Mouse (Mus musculus): ENCODE measurements at regions not wholly inside any gene's neighbourhood (a gene's known extent, or its start where the extent isn't known, plus 50 kb on each side); places are given as distances from the start of the nearest gene placed in this dataset.

GRCm38 (mm10) chr14:62053004-62053403 is 239.4 kb upstream of the Rnaseh2b start:
- no peak for ATAC-seq (ENCODE audit: insufficient number of reproducible peaks, insufficient read depth, low FRiP score, low read depth)
- no peak overlapping the region for H3K4me2 ChIP-seq (replicated peaks; ENCODE audit: low read depth, low read length)
- no peak overlapping the region for H3K9ac ChIP-seq (replicated peaks; ENCODE audit: low read depth, low read length)
- no peaks in the 10 kb centered on the region for H3K4me1 ChIP-seq (ENCODE audit: control insufficient read depth, insufficient read depth, low read length)
- no peak overlapping the region for H3K27ac ChIP-seq (ENCODE audit: low read length)
- H3K9me3 ChIP-seq (ENCODE audit: control insufficient read depth, low read depth, low read length) = 0 out of 2 replicates have a peak, but pooled peaks cover 3% of the 10 kb centered on the region
- 75% methylated on average over 6 of the region's 6 CpGs for WGBS
- H3K27me3 ChIP-seq (ENCODE audit: control insufficient read depth, insufficient read depth, low read length) = no peaks in the 10 kb centered on the region
- no peak overlapping the region for H3K4me3 ChIP-seq (ENCODE audit: low read depth, low read length)
- H3K36me3 ChIP-seq (ENCODE audit: control insufficient read depth, insufficient read depth, low read length) = no peaks in the 10 kb centered on the region

- Histone ChIP-seq H3K27me3 (ENCODE audit: control insufficient read depth, insufficient read depth, low read length) (no peaks in the 10 kb centered on the region), H3K4me3 (ENCODE audit: low read depth, low read length) (no peak overlapping the region), H3K27ac (ENCODE audit: low read length) (no peak overlapping the region), H3K4me2 (replicated peaks; ENCODE audit: low read depth, low read length) (no peak overlapping the region), H3K36me3 (ENCODE audit: control insufficient read depth, insufficient read depth, low read length) (no peaks in the 10 kb centered on the region), H3K4me1 (ENCODE audit: control insufficient read depth, insufficient read depth, low read length) (no peaks in the 10 kb centered on the region), H3K9ac (replicated peaks; ENCODE audit: low read depth, low read length) (no peak overlapping the region), H3K9me3 (ENCODE audit: control insufficient read depth, low read depth, low read length) (0 out of 2 replicates have a peak, but pooled peaks cover 3% of the 10 kb centered on the region)
- ATAC-seq (ENCODE audit: insufficient number of reproducible peaks, insufficient read depth, low FRiP score, low read depth) = no peak
- 80% methylated on average over 4 of the region's 4 CpGs for WGBS
Measured at GRCm38 (mm10) chr14:62057096-62057495, 235.3 kb upstream of the Rnaseh2b start.

- ATAC-seq (ENCODE audit: insufficient number of reproducible peaks, insufficient read depth, low FRiP score, low read depth) = no peak
- H3K27me3 ChIP-seq (ENCODE audit: control insufficient read depth, insufficient read depth, low read length) = no peaks in the 10 kb centered on the region
- no peak overlapping the region for H3K4me2 ChIP-seq (replicated peaks; ENCODE audit: low read depth, low read length)
- no peak overlapping the region for H3K9ac ChIP-seq (replicated peaks; ENCODE audit: low read depth, low read length)
- H3K4me3 ChIP-seq (ENCODE audit: low read depth, low read length) = no peak overlapping the region
- H3K27ac ChIP-seq (ENCODE audit: low read length) = no peak overlapping the region
- H3K36me3 ChIP-seq (ENCODE audit: control insufficient read depth, insufficient read depth, low read length) = no peaks in the 10 kb centered on the region
- 0 out of 2 replicates have a peak, but pooled peaks cover 3% of the 10 kb centered on the region for H3K9me3 ChIP-seq (ENCODE audit: control insufficient read depth, low read depth, low read length)
- H3K4me1 ChIP-seq (ENCODE audit: control insufficient read depth, insufficient read depth, low read length) = no peaks in the 10 kb centered on the region
- WGBS = 85% methylated on average over 1 of the region's 1 CpGs
Measured at GRCm38 (mm10) chr14:62058100-62058499, 234.3 kb upstream of the Rnaseh2b start.

GRCm38 (mm10) chr14:62071140-62071539 is 221.2 kb upstream of the Rnaseh2b start:
- Histone ChIP-seq H3K4me3 (ENCODE audit: low read depth, low read length) (no peak overlapping the region), H3K4me2 (replicated peaks; ENCODE audit: low read depth, low read length) (no peak overlapping the region), H3K9ac (replicated peaks; ENCODE audit: low read depth, low read length) (no peak overlapping the region), H3K9me3 (ENCODE audit: control insufficient read depth, low read depth, low read length) (no peaks in the 10 kb centered on the region), H3K27ac (ENCODE audit: low read length) (no peak overlapping the region), H3K4me1 (ENCODE audit: control insufficient read depth, insufficient read depth, low read length) (no peaks in the 10 kb centered on the region), H3K27me3 (ENCODE audit: control insufficient read depth, insufficient read depth, low read length) (no peaks in the 10 kb centered on the region), H3K36me3 (ENCODE audit: control insufficient read depth, insufficient read depth, low read length) (no peaks in the 10 kb centered on the region)
- WGBS = 77% methylated on average over 6 of the region's 6 CpGs
- no peak for ATAC-seq (ENCODE audit: insufficient number of reproducible peaks, insufficient read depth, low FRiP score, low read depth)

- Histone ChIP-seq H3K36me3 (ENCODE audit: control insufficient read depth, insufficient read depth, low read length) (no peaks in the 10 kb centered on the region), H3K9me3 (ENCODE audit: control insufficient read depth, low read depth, low read length) (no peaks in the 10 kb centered on the region), H3K9ac (replicated peaks; ENCODE audit: low read depth, low read length) (no peak overlapping the region), H3K27me3 (ENCODE audit: control insufficient read depth, insufficient read depth, low read length) (no peaks in the 10 kb centered on the region), H3K4me1 (ENCODE audit: control insufficient read depth, insufficient read depth, low read length) (no peaks in the 10 kb centered on the region), H3K27ac (ENCODE audit: low read length) (no peak overlapping the region), H3K4me2 (replicated peaks; ENCODE audit: low read depth, low read length) (no peak overlapping the region), H3K4me3 (ENCODE audit: low read depth, low read length) (no peak overlapping the region)
- ATAC-seq (ENCODE audit: insufficient number of reproducible peaks, insufficient read depth, low FRiP score, low read depth) = no peak
- WGBS = 45% methylated on average over 2 of the region's 2 CpGs
Measured at GRCm38 (mm10) chr14:62084047-62084446, 208.3 kb upstream of the Rnaseh2b start.

- H3K4me3 ChIP-seq (ENCODE audit: low read depth, low read length) = no peak overlapping the region
- H3K36me3 ChIP-seq (ENCODE audit: control insufficient read depth, insufficient read depth, low read length) = no peaks in the 10 kb centered on the region
- 60% methylated on average over 3 of the region's 3 CpGs for WGBS
- no peaks in the 10 kb centered on the region for H3K27me3 ChIP-seq (ENCODE audit: control insufficient read depth, insufficient read depth, low read length)
- H3K9ac ChIP-seq (replicated peaks; ENCODE audit: low read depth, low read length) = no peak overlapping the region
- ATAC-seq (ENCODE audit: insufficient number of reproducible peaks, insufficient read depth, low FRiP score, low read depth) = no peak
- no peak overlapping the region for H3K4me2 ChIP-seq (replicated peaks; ENCODE audit: low read depth, low read length)
- no peak overlapping the region for H3K27ac ChIP-seq (ENCODE audit: low read length)
- no peaks in the 10 kb centered on the region for H3K4me1 ChIP-seq (ENCODE audit: control insufficient read depth, insufficient read depth, low read length)
- H3K9me3 ChIP-seq (ENCODE audit: control insufficient read depth, low read depth, low read length) = no peaks in the 10 kb centered on the region
Measured at GRCm38 (mm10) chr14:62088174-62088573, 204.2 kb upstream of the Rnaseh2b start.

GRCm38 (mm10) chr14:62117532-62117931 is 174.9 kb upstream of the Rnaseh2b start:
- ATAC-seq (ENCODE audit: insufficient number of reproducible peaks, insufficient read depth, low FRiP score, low read depth) = no peak
- H3K4me1 ChIP-seq (ENCODE audit: control insufficient read depth, insufficient read depth, low read length) = no peaks in the 10 kb centered on the region
- no peak overlapping the region for H3K9ac ChIP-seq (replicated peaks; ENCODE audit: low read depth, low read length)
- H3K36me3 ChIP-seq (ENCODE audit: control insufficient read depth, insufficient read depth, low read length) = no peaks in the 10 kb centered on the region
- no peak overlapping the region for H3K4me2 ChIP-seq (replicated peaks; ENCODE audit: low read depth, low read length)
- 72% methylated on average over 3 of the region's 3 CpGs for WGBS
- H3K27ac ChIP-seq (ENCODE audit: low read length) = no peak overlapping the region
- H3K4me3 ChIP-seq (ENCODE audit: low read depth, low read length) = no peak overlapping the region
- no peaks in the 10 kb centered on the region for H3K27me3 ChIP-seq (ENCODE audit: control insufficient read depth, insufficient read depth, low read length)
- H3K9me3 ChIP-seq (ENCODE audit: control insufficient read depth, low read depth, low read length) = no peaks in the 10 kb centered on the region

- H3K36me3 ChIP-seq (ENCODE audit: control insufficient read depth, insufficient read depth, low read length) = no peaks in the 10 kb centered on the region
- no peak overlapping the region for H3K9ac ChIP-seq (replicated peaks; ENCODE audit: low read depth, low read length)
- WGBS = 29% methylated on average over 2 of the region's 2 CpGs
- H3K27me3 ChIP-seq (ENCODE audit: control insufficient read depth, insufficient read depth, low read length) = no peaks in the 10 kb centered on the region
- no peak overlapping the region for H3K4me2 ChIP-seq (replicated peaks; ENCODE audit: low read depth, low read length)
- H3K4me1 ChIP-seq (ENCODE audit: control insufficient read depth, insufficient read depth, low read length) = no peaks in the 10 kb centered on the region
- H3K4me3 ChIP-seq (ENCODE audit: low read depth, low read length) = no peak overlapping the region
- H3K9me3 ChIP-seq (ENCODE audit: control insufficient read depth, low read depth, low read length) = no peaks in the 10 kb centered on the region
- no peak overlapping the region for H3K27ac ChIP-seq (ENCODE audit: low read length)
- ATAC-seq (ENCODE audit: insufficient number of reproducible peaks, insufficient read depth, low FRiP score, low read depth) = no peak
Measured at GRCm38 (mm10) chr14:62118542-62118953, 173.8 kb upstream of the Rnaseh2b start.

GRCm38 (mm10) chr14:62128918-62129317 is 163.5 kb upstream of the Rnaseh2b start:
- Histone ChIP-seq H3K9me3 (ENCODE audit: control insufficient read depth, low read depth, low read length) (no peaks in the 10 kb centered on the region), H3K4me2 (replicated peaks; ENCODE audit: low read depth, low read length) (no peak overlapping the region), H3K4me1 (ENCODE audit: control insufficient read depth, insufficient read depth, low read length) (no peaks in the 10 kb centered on the region), H3K9ac (replicated peaks; ENCODE audit: low read depth, low read length) (no peak overlapping the region), H3K27me3 (ENCODE audit: control insufficient read depth, insufficient read depth, low read length) (no peaks in the 10 kb centered on the region), H3K36me3 (ENCODE audit: control insufficient read depth, insufficient read depth, low read length) (no peaks in the 10 kb centered on the region), H3K27ac (ENCODE audit: low read length) (no peak overlapping the region), H3K4me3 (ENCODE audit: low read depth, low read length) (no peak overlapping the region)
- no peak for ATAC-seq (ENCODE audit: insufficient number of reproducible peaks, insufficient read depth, low FRiP score, low read depth)
- WGBS = 85% methylated on average over 6 of the region's 6 CpGs
